Mouse (Mus musculus): ENCODE data around the gene Wars2.

The Wars2 gene

DNA sequence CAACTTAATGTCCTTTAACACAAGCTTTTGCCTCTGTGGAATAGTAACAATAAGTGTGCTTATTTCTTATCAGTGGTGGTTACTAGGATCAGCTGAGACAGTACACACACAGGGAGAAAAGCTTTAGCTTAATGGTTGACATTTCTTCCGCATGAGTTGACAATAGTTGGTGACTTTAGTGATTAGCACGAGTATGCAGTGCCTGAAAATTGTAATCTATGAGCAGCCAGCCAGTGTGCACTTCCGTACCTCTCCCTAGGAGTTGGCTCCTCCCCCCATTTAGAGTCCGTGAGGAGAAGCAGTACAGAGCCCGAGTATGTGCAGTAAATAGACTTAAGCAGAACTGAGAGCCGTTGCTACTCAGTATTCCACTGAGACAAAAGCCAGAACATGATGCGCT is 123.8 kb downstream of the Wars2 start:
- DNase-seq (ENCODE audit: low read depth, low spot score), result no peak

DNA sequence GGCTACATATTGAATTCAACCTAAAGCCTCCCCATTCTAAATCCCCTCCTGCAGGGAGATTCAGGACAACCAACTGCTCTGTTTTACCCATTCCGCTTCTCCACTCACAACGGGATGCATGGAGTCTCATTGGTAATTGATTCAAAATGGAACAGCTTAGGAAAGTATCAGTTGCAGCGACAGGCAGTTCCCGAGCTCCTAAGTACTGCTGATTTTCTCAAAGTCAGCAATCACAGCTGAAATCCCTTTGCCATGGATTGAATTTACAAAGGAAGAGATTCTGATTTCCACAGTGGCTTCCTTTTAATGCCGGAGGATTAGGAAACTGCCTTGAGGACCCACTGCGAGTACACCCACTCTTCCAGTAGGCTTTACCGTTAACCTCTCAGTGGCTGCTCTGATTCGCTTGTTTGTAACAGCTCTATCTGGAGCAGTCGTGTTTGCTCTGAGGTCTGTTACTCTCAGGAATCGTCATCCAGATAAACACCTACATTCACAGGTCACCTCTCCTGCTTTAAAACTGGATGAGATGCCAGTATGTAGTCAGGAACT is 126.0 kb downstream of the Wars2 start:
- no peak for DNase-seq (ENCODE audit: low read depth, low spot score)

DNA sequence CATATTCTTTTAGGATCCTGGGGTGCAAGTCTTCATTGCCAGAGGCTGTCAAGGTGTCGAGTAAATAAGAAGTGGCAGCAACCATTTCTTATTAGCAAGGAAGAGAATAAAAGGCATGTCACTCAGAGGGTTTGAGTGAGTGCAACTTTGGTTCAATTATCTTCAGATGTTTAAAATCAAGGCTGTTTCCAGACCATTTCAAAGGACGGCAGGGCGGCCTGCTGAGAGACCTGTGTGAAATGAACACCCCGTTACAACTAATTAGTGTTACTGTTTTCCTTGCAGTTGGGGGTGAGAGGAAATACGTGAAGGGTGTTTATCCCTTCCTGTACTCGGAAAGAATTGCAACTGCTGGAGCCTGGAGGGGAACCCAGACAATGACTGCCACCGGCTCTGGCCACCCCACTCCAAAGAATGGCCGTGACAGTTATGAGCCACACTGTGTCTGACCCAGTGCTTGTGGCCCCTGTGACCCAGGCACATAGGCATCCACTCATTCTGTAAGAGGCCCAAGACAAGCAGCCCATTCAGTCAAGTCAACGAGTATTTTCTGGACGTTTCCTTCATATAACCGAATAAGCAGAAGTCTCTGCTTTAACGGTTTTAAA is 137.2 kb downstream of the Wars2 start:
- no peak for DNase-seq (ENCODE audit: low read depth, low spot score)

DNA sequence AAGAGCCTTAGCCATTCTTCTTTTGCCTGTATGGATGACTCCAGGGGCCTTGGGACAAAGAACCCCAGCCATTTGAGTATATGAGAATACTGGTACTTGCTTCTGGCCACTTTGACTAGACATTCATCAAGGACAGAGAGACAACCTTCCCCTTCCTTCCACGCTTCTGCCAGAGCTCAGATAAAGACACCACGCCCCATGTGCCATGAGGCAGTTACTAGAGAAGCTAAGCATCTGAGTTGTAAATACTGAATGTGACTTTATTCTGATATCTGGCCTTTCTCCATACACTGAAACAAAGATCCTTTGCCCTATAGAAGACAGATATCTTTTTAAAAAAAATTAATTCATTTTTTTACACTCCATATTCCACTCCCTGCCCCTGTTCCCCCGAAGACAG is 138.8 kb downstream of the Wars2 start:
- DNase-seq (ENCODE audit: low read depth, low spot score), result no peak

DNA sequence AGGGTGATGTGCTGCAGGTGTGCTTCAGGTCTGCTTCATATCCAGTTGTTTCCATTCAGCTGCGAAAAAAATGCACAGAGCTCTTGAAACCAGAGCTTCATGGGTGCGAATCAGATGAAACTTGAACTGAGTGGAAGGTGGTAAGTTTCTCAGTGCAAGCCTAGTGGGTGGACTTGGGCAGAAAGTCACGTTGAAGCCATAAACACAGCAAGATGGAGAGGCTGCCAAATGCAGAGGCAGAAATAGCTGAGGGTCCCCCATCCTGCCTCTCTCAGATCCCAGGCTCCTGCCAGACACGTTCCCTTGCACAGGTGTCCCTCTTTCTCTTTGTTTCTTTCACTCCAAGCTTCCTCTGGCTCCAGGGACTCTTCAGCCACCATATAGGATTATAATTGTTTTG is 140.6 kb downstream of the Wars2 start:
- no peak for DNase-seq (ENCODE audit: low read depth, low spot score)

DNA sequence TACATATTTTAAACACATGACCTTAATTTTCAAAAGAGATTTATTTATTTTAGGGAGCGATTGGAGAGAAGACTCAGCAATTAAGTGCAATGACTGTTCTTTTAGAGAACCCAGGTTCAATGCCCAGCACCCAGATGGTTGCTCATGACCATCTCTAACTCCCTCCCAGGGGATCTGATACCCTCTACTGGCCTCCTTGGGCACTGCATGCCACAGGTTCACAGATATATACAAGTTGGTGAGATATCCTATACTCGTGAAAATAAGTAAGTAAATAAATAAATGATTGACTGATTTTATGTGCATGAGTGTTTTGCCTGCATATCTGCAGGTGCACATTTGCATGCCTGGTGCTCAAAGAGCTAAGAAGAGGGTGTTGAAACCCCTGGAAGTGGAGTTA is 147.4 kb downstream of the Wars2 start:
- peak; percentile 2 for DNase-seq (ENCODE audit: low read depth, low spot score)

Measured in A20 (cell line).